Mouse (Mus musculus) erythroblast, adult 5-6 weeks (primary cell): ENCODE measurements around the gene Akr1c12. TPM values are rescaled to one million over a fixed set of nuclear protein-coding genes. Genes with fewer than 3 reads are reported as not detected.
"Not testable (repeated sequence)": the region's sequence is repeated elsewhere in the genome, so short reads cannot be mapped to it uniquely, and the experiment has no call there.

Source experiments
- ATAC-seq: replicated peaks from 2 replicates; pipeline ENCODE4 v1.8.0; 2016; ENCODE audit warnings: moderate number of reproducible peaks, mild to moderate bottlenecking, moderate TSS enrichment, inconsistent platforms; ENCODE audit not compliant: poor library complexity, low FRiP score, severe bottlenecking
- total RNA-seq, 2 experiments: library from RNA; stranded (forward) in 1 of 2; stranded (reverse) in 1 of 2; fragments of 150-400 nt in 1 of 2; fragments of 200-764, 138-1000 nt in 1 of 2; gene quantifications; 2 replicates each; pipeline versions ENCODE4 v1.2.3 to v1.2.4; 2015 to 2017; ENCODE audit warnings: low replicate concordance in 2 of 2

Akr1c12 gene
- total RNA-seq (2015; ENCODE audit: low replicate concordance), result 1.2 TPM in 1 of 2 replicates, not detected in the other
- total RNA-seq (2017; ENCODE audit: low replicate concordance), result not detected in 2 replicates

- ATAC-seq, result no peak
These were observed at the start of gene Akr1c12 for GRCm38 (mm10) chr13:4279284-4279683. Akr1c12 (minus strand) TSS chr13:4279433.

- no peak for ATAC-seq
These were observed 39.5 kb upstream of the Akr1c12 start for GRCm38 (mm10) chr13:4318773-4319172.

GRCm38 (mm10) chr13:4313907-4314306, 34.7 kb upstream of the Akr1c12 start:
- no peak for ATAC-seq

GRCm38 (mm10) chr13:4304861-4305565, 25.8 kb upstream of the Akr1c12 start:
- ATAC-seq, result no peak

- ATAC-seq, result no peak
These were observed 17.8 kb upstream of the Akr1c12 start for GRCm38 (mm10) chr13:4296991-4297390.

- ATAC-seq, result no peak
These were observed 2.5 kb upstream of the Akr1c12 start for GRCm38 (mm10) chr13:4281471-4282412.

- no peak for ATAC-seq
These were observed 1.7 kb downstream of the Akr1c12 start for GRCm38 (mm10) chr13:4277526-4277925.

GRCm38 (mm10) chr13:4270860-4271259, 8.4 kb downstream of the Akr1c12 start:
- ATAC-seq, result no peak

- ATAC-seq, result not testable (repeated sequence)
These were observed 13.8 kb downstream of the Akr1c12 start for GRCm38 (mm10) chr13:4265455-4265854.

- no peak for ATAC-seq
These were observed 14.2 kb downstream of the Akr1c12 start for GRCm38 (mm10) chr13:4265047-4265446.

- no peak for ATAC-seq
These were observed 14.6 kb downstream of the Akr1c12 start for GRCm38 (mm10) chr13:4264612-4265011.

GRCm38 (mm10) chr13:4257349-4257748, 21.9 kb downstream of the Akr1c12 start:
- ATAC-seq, result no peak

GRCm38 (mm10) chr13:4256894-4257293, 22.3 kb downstream of the Akr1c12 start:
- not testable (repeated sequence) for ATAC-seq

GRCm38 (mm10) chr13:4249347-4249746, 29.9 kb downstream of the Akr1c12 start:
- no peak for ATAC-seq

- ATAC-seq, result no peak
These were observed 34.2 kb downstream of the Akr1c12 start for GRCm38 (mm10) chr13:4244861-4245559.

- no peak for ATAC-seq
These were observed 45.6 kb downstream of the Akr1c12 start for GRCm38 (mm10) chr13:4233536-4234172.

- ATAC-seq, result no peak
These were observed 46.1 kb downstream of the Akr1c12 start for GRCm38 (mm10) chr13:4233135-4233534.

GRCm38 (mm10) chr13:4230841-4231623, 48.2 kb downstream of the Akr1c12 start:
- no peak for ATAC-seq

- no peak for ATAC-seq
These were observed 50.8 kb downstream of the Akr1c12 start, which contains the start of gene Akr1c19 for GRCm38 (mm10) chr13:4228441-4228840. Akr1c19 (plus strand) TSS chr13:4228700.
